ENCODE assay signal across 20 mouse cellular contexts in genomic region chr5:129029131-129029723, GRCm38 (mm10).
"Had no signal": no experiment of that assay in that cellular context is flagged by ENCODE, and none has a peak within 500 bp of the region (broad histone marks: within the 10 kb centered on the region; RNA-seq: fewer than 3 reads in every experiment).

No protein-coding gene starts in this region.

- H3K4me1 ChIP-seq: lung, embryonic 15.5 days; megakaryocyte, embryonic 14.5 days; midbrain, embryonic 13.5 days; midbrain, embryonic 15.5 days; neural tube, embryonic 13.5 days; neural tube, embryonic 15.5 days; stomach, embryonic 15.5 days had no signal

- H3K9me3 ChIP-seq: lung, embryonic 15.5 days; midbrain, embryonic 13.5 days; midbrain, embryonic 15.5 days; neural tube, embryonic 13.5 days; neural tube, embryonic 15.5 days; stomach, embryonic 15.5 days had no signal

- DNase-seq: liver, postnatal 0 days; lung, adult 2 months; lung, postnatal 14 days; lung, postnatal 36 days; retina, postnatal 1 day; right cerebral cortex, adult 18-20 months; right cerebral cortex, postnatal 14 days; thymus, adult 2 months; thymus, postnatal 25 days; thymus, postnatal 4 days had no signal

- H3K9ac ChIP-seq: liver, postnatal 0 days; lung, embryonic 15.5 days; midbrain, embryonic 13.5 days; midbrain, embryonic 15.5 days; neural tube, embryonic 13.5 days; neural tube, embryonic 15.5 days; stomach, embryonic 15.5 days had no signal

- H3K27me3 ChIP-seq: lung, embryonic 15.5 days; megakaryocyte, embryonic 14.5 days; midbrain, embryonic 13.5 days; midbrain, embryonic 15.5 days; neural tube, embryonic 13.5 days; neural tube, embryonic 15.5 days; stomach, embryonic 15.5 days had no signal

- H3K27ac ChIP-seq: lung, embryonic 15.5 days; macrophage; midbrain, embryonic 13.5 days; midbrain, embryonic 15.5 days; neural tube, embryonic 13.5 days; neural tube, embryonic 15.5 days; stomach, embryonic 15.5 days; stomach, postnatal 0 days had no signal

- H3K4me3 ChIP-seq: lung, embryonic 15.5 days; megakaryocyte, embryonic 14.5 days; midbrain, embryonic 13.5 days; midbrain, embryonic 15.5 days; neural tube, embryonic 13.5 days; neural tube, embryonic 15.5 days; stomach, embryonic 15.5 days had no signal

- H3K4me2 ChIP-seq: lung, embryonic 15.5 days; midbrain, embryonic 11.5 days; midbrain, embryonic 13.5 days; midbrain, embryonic 15.5 days; neural tube, embryonic 13.5 days; neural tube, embryonic 15.5 days; stomach, embryonic 15.5 days had no signal
